Mouse (Mus musculus) stomach, postnatal 0 days (tissue): ENCODE data around the gene Inpp4a. TPM values are rescaled to one million over a fixed set of nuclear protein-coding genes. Genes with fewer than 3 reads are reported as not detected.

ENCODE experiments used
- ATAC-seq: fragments of 200-750 bp; cut with Nextera tagmentation; 2 replicates; pipeline ENCODE4 v1.8.0; 2017; ENCODE audit not compliant: low FRiP score, low TSS enrichment
- DNase-seq: peaks from one replicate; pipeline ENCODE4 v3.0.0-alpha.2; 2016; ENCODE audit warnings: low spot score
- H3K27ac ChIP-seq: fragments of 300-500 bp; sonication (generic); replicated peaks from 2 replicates; pipeline ENCODE4 v1.5.1; 2014; ENCODE audit warnings: mild to moderate bottlenecking, control low read depth
- H3K27me3 ChIP-seq: fragments of 300-500 bp; sonication (generic); 2 replicates; pipeline ENCODE4 v1.6.1; 2014; ENCODE audit warnings: low read length; ENCODE audit not compliant: control insufficient read depth, insufficient read depth
- H3K36me3 ChIP-seq: fragments of 300-500 bp; sonication (generic); 2 replicates; pipeline ENCODE4 v1.6.1; 2014; ENCODE audit warnings: low read length, mixed read lengths; ENCODE audit not compliant: control insufficient read depth, insufficient read depth
- H3K4me1 ChIP-seq: fragments of 300-500 bp; sonication (generic); replicated peaks from 2 replicates; pipeline ENCODE4 v1.6.1; 2014; ENCODE audit warnings: antibody characterized with exemption; ENCODE audit not compliant: control insufficient read depth, insufficient read depth
- H3K4me2 ChIP-seq: fragments of 300-500 bp; sonication (generic); replicated peaks from 2 replicates; pipeline ENCODE4 v1.6.1; 2014; ENCODE audit warnings: low read depth, mild to moderate bottlenecking, control low read depth, moderate library complexity
- H3K4me3 ChIP-seq: fragments of 300-500 bp; sonication (generic); 2 replicates; pipeline ENCODE4 v1.5.1; 2014; ENCODE audit warnings: low read depth, low read length, control low read depth
- H3K9ac ChIP-seq: fragments of 300-500 bp; sonication (generic); 2 replicates; pipeline ENCODE4 v1.6.1; 2014; ENCODE audit warnings: mild to moderate bottlenecking, low read length, control low read depth, mixed read lengths
- H3K9me3 ChIP-seq: fragments of 300-500 bp; sonication (generic); 2 replicates; pipeline ENCODE4 v1.6.1; 2016; ENCODE audit warnings: low read length; ENCODE audit not compliant: control insufficient read depth
- CTCF ChIP-seq: IDR thresholded peaks from 2 replicates; pipeline ENCODE4 v1.5.1; 2016; ENCODE audit warnings: antibody characterized with exemption, low read depth, mild to moderate bottlenecking, moderate library complexity
- EP300 ChIP-seq: optimal IDR thresholded peaks from 2 replicates; pipeline ENCODE3; 2016; ENCODE audit warnings: antibody characterized with exemption
- WGBS: fragments of 180-500 bp; shearing (Covaris S2); extraction: QIAGEN DNeasy Blood & Tissue Kit; methylation state at CpG from one replicate; pipeline ENCODE4 v1.1.7; 2014; 5-methylcytosine and 5-hydroxymethylcytosine counted together
- polyA plus RNA-seq: library from polyadenylated mRNA; unstranded; fragments of >200 nt; fragmentation: Nextera tagmentation; extraction: Ambion mirVana; gene quantifications from 2 replicates; pipeline ENCODE4 v1.2.1, GENCODE M21; 2015

Gene Inpp4a
- 10.6 and 12.0 TPM in 2 replicates for polyA plus RNA-seq

GRCm38 (mm10) chr1:37299540-37300491, at the start of gene Inpp4a:
Inpp4a (plus strand) TSS chr1:37299865.
- WGBS, result under 1% methylated on average over 74 of the region's 77 CpGs
- H3K36me3 ChIP-seq, result no peaks in the 10 kb centered on the region
- H3K4me3 ChIP-seq, result peak within 1 kb of the TSS; percentile 89
- peak; percentile 94 for ATAC-seq
- DNase-seq, result peak; percentile 97
- no peaks in the 10 kb centered on the region for H3K9me3 ChIP-seq
- TF ChIP-seq EP300 (no peak), CTCF (no peak)
- no peaks in the 10 kb centered on the region for H3K27me3 ChIP-seq
- H3K4me1 ChIP-seq, result peaks cover 3% of the 10 kb centered on the region; the same call in 1 of the 2 replicates
- H3K4me2 ChIP-seq, result peak within 1 kb of the TSS; percentile 79
- H3K27ac ChIP-seq, result peak within 1 kb of the TSS; percentile 77
- H3K9ac ChIP-seq, result peak within 1 kb of the TSS; percentile 86

GRCm38 (mm10) chr1:37250643-37251310, 48.9 kb upstream of the Inpp4a start:
- DNase-seq, result peak; percentile 83

GRCm38 (mm10) chr1:37258443-37258842, 41.2 kb upstream of the Inpp4a start:
- no peak overlapping the region for H3K4me2 ChIP-seq
- H3K4me3 ChIP-seq, result no peak overlapping the region
- ATAC-seq (no peak), DNase-seq (no peak)
- H3K4me1 ChIP-seq, result no peaks in the 10 kb centered on the region
- 87% methylated on average over 2 of the region's 2 CpGs for WGBS
- no peaks in the 10 kb centered on the region for H3K9me3 ChIP-seq
- TF ChIP-seq CTCF (peak; percentile 22; the same call in 1 of the 2 replicates), EP300 (no peak)
- no peak overlapping the region for H3K9ac ChIP-seq
- no peak overlapping the region for H3K27ac ChIP-seq
- no peaks in the 10 kb centered on the region for H3K36me3 ChIP-seq
- H3K27me3 ChIP-seq, result no peaks in the 10 kb centered on the region

More at GRCm38 (mm10) chr1:37250643-37251310, 48.9 kb upstream of the Inpp4a start:
- Histone ChIP-seq H3K27ac (no peak overlapping the region), H3K36me3 (no peaks in the 10 kb centered on the region), H3K9me3 (no peaks in the 10 kb centered on the region), H3K9ac (no peak overlapping the region), H3K4me1 (no peaks in the 10 kb centered on the region), H3K4me2 (no peak overlapping the region), H3K4me3 (no peak overlapping the region), H3K27me3 (no peaks in the 10 kb centered on the region)
- 39% methylated on average over 5 of the region's 5 CpGs for WGBS
- no peak for ATAC-seq
- TF ChIP-seq CTCF, result peak; percentile 92
- no peak for TF ChIP-seq EP300

GRCm38 (mm10) chr1:37272464-37272863, 27.2 kb upstream of the Inpp4a start:
- no peak overlapping the region for H3K9ac ChIP-seq
- peak; percentile 51; the same call in 1 of the 2 replicates for ATAC-seq
- no peaks in the 10 kb centered on the region for H3K4me1 ChIP-seq
- no peaks in the 10 kb centered on the region for H3K27me3 ChIP-seq
- H3K27ac ChIP-seq, result no peak overlapping the region
- no peak overlapping the region for H3K4me3 ChIP-seq
- TF ChIP-seq EP300 (no peak), CTCF (peak; percentile 97)
- H3K36me3 ChIP-seq, result no peaks in the 10 kb centered on the region
- H3K9me3 ChIP-seq, result no peaks in the 10 kb centered on the region
- WGBS, result 2% methylated on average over 7 of the region's 7 CpGs
- no peak overlapping the region for H3K4me2 ChIP-seq
- peak; percentile 58 for DNase-seq

GRCm38 (mm10) chr1:37286556-37286955, 13.1 kb upstream of the Inpp4a start:
- ATAC-seq (no peak), DNase-seq (no peak)
- TF ChIP-seq EP300 (no peak), CTCF (no peak)
- H3K4me3 ChIP-seq, result no peak overlapping the region
- WGBS, result 70% methylated on average over 7 of the region's 7 CpGs
- no peaks in the 10 kb centered on the region for H3K36me3 ChIP-seq
- H3K4me1 ChIP-seq, result no peaks in the 10 kb centered on the region
- H3K27ac ChIP-seq, result no peak overlapping the region
- H3K27me3 ChIP-seq, result no peaks in the 10 kb centered on the region
- H3K9ac ChIP-seq, result no peak overlapping the region
- H3K4me2 ChIP-seq, result no peak overlapping the region
- no peaks in the 10 kb centered on the region for H3K9me3 ChIP-seq
